Mouse (Mus musculus): ENCODE measurements around the gene Zbtb1.

The Zbtb1 gene

GRCm38 (mm10) chr12:76369978-76370830, at the start of gene Zbtb1:
Gene Zbtb1 (plus strand): TSS chr12:76370266.
- peak; percentile 81 for DNase-seq (ENCODE audit: low spot score)

DNA sequence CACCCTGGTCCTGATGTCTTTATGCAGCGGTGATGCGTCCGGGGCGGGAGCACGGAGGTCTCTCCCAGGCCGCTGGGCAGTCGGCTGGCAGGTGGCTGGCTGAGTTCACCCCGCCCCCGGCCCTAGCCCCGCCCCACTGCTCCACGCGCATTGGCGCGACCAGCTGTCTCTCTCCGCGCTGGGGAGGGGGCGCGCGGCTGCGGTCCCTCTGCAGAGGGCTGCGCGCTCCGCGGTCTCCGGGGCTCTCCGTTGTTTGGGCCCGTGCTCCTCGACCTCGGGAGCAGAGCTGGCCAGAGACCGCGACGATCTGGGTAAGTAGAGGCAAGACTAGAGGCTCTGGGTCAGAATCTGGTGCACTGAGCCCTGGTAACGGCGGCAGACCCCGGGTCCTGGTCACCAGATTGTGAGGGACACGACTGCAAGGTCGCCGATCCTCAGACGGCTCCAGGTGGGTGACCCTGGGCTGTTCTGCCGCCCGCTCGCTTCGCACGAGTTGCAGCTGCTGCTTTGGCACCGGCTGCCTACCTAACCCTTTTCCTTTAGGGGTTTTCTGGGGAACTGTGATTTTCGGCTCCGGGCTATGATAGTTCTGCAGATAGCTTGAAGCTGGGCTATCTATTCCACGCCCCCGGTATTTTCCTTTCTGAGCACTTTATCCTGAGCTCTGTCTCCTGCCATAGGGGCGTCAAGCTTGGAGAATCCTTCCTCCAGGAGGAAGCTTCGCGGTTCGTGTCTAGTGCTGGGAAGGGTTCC, 45.2 kb upstream of the Zbtb1 start, which contains the start of gene Akap5:
Gene Akap5 (plus strand): TSS at position 213 of the 753 bp plus-strand sequence.
- DNase-seq (ENCODE audit: low spot score): peak; percentile 80

GRCm38 (mm10) chr12:76326437-76327220, 43.4 kb upstream of the Zbtb1 start:
- DNase-seq (ENCODE audit: low spot score): no peak

DNA sequence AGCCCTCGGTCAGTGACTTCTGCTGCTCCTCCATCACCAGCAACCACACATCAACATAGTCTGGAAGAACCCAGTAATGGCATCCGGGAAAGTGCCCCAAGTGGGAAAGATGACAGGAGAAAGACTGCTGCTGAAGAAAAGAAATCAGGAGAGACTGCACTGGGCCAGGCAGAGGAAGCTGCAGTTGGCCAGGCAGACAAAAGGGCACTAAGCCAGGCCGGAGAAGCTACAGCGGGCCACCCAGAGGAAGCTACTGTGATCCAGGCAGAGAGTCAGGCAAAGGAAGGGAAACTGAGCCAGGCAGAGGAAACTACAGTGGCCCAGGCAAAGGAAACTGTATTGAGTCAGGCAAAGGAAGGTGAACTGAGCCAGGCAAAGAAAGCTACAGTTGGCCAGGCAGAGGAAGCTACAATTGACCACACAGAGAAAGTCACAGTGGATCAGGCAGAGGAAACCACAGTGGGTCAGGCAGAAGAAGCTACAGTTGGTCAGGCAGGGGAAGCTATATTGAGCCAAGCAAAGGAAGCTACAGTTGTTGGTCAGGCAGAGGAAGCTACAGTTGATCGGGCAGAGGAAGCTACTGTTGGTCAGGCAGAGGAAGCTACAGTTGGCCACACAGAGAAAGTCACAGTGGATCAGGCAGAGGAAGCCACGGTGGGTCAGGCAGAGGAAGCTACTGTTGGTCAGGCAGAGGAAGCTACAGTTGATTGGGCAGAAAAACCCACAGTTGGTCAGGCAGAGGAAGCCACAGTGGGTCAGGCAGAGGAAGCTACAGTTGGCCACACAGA, 41.3 kb upstream of the Zbtb1 start:
- DNase-seq (ENCODE audit: low spot score): no peak

- no peak for DNase-seq (ENCODE audit: low spot score)
Observed at GRCm38 (mm10) chr12:76333688-76334087, 36.4 kb upstream of the Zbtb1 start.

DNA sequence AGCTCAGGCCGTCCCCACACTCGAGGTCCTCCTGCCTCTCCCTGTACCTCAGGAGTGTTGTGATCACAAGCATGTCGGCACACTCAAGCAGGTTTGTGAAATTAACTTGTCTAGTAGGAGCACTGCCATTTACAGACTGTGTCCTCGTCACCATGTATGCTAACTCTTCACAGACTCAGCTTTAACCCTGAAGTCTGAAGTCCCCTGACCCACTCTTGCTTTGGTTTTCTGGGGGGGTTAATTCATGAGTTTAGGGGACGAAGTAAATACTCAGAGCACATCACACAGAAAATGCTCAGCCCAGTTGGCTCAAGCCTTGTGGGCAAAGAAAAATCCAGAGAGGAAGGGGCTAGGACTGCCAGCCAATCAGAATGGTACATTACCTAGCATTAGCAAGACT, 34.4 kb upstream of the Zbtb1 start:
- DNase-seq (ENCODE audit: low spot score): no peak

DNA sequence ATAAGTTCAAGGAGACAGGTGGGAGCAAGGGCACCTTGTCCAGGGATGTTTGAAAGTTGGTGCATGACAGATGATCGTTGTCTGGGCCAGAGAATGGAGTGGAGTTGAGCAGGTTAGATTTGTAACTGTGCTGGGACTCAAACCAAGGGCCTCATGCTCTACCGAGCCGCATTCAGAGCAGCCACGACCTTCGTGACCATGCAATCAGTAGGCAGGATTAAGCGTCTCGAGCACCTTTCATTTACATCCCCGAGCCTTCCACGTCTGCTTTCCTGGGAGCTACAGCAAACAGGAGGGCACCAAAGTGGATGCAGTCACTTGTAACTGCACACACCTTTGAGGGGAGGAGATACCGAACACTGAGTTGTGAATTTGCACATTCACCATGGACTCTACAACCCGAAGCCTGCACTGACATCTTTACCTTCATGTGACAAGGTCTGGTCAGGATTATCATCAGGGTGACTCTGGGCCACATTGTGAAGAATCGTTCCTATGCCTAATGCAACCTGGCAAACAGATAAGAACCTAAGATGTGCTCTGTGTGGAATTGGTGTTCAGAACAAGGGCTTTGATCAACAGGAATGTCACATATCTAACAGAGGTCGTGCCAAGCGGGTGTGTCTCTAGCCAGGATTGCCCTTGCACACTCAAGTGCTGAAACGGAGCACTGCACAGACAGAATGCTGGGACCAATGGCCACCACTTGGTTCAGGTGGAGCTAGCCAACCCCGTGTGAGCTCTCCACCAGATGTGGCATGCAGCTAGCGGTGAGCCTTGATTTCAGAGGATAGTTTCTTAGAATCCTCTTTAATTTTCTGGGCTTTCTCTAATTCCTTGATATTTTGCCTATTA, 33.7 kb upstream of the Zbtb1 start:
- no peak for DNase-seq (ENCODE audit: low spot score)

GRCm38 (mm10) chr12:76341080-76341479, 29.0 kb upstream of the Zbtb1 start:
- DNase-seq (ENCODE audit: low spot score): peak; percentile 71

DNA sequence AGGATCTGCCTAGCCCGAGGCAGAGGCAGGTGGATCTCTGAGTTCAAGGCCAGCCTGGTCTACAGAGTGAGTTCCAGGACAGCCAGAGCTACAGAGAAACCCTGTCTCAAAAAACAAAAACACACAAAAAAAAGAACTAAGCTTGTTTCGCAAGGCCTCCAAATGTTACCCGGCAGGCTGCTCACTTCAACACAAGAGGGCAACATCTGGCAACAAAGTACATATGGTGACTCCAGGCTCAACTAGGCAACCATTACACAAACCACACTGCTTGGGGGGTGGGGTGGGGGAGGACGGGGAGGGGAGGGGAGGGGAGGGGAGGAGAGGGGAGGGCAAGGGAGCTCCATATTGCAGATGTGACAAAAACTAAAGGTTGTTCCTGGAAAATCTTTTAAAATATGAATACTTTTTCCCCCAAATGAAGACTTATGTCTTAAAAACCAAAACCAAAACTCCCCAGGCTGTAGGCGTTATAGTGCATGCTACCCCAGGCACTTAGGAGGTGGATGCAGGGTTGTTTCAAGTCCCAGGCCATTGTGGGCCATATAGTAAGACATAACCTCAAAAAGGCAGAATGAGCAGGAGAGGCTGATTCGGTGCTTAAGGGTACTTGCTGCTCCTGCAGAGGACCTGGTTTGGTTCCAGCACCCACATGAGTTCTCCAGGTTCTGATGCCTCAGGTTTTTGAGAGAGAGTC, 24.2 kb upstream of the Zbtb1 start:
- no peak for DNase-seq (ENCODE audit: low spot score)

- DNase-seq (ENCODE audit: low spot score): no peak
Observed at GRCm38 (mm10) chr12:76349680-76350220, 20.3 kb upstream of the Zbtb1 start.

DNA sequence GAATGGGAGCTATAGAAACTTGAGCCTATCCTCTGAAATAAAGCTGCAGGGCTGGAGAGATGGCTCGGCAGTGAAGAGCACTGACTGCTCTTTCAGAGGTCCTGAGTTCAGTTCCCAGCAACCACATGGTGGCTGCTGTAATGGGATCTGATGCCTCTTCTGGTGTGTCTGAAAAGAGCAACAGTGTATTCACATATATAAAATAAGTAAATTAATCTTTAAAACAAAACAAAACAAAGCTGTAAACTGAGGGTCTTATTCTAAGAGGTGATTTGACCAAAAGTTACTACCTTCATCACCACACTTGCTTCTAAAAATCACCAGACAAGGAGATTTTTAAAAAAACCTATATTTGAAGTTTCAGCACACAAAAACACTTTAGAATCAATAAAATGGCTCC, 9.2 kb upstream of the Zbtb1 start:
- DNase-seq (ENCODE audit: low spot score): no peak

GRCm38 (mm10) chr12:76361405-76362302, 8.4 kb upstream of the Zbtb1 start:
- no peak for DNase-seq (ENCODE audit: low spot score)

DNA sequence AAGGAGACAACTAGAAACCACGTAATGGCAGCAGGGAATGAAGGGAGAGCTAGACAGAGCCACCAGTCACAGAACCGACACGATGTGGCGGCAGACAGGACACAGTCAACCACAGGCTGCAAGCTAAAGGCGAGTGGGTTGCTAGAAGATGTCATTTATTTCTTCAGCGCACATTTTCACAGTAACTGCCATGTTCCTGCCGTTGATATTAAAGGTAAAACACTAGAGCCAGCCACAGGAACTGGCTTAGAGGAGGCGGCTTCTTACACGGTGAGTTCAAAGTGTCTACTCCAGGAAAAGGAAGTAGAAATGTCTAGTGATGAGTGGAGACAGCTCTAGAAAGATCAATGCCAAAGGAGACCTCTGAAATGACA, 7.8 kb upstream of the Zbtb1 start:
- DNase-seq (ENCODE audit: low spot score): no peak

- DNase-seq (ENCODE audit: low spot score): no peak
Observed at GRCm38 (mm10) chr12:76366276-76366675, 3.8 kb upstream of the Zbtb1 start.

DNA sequence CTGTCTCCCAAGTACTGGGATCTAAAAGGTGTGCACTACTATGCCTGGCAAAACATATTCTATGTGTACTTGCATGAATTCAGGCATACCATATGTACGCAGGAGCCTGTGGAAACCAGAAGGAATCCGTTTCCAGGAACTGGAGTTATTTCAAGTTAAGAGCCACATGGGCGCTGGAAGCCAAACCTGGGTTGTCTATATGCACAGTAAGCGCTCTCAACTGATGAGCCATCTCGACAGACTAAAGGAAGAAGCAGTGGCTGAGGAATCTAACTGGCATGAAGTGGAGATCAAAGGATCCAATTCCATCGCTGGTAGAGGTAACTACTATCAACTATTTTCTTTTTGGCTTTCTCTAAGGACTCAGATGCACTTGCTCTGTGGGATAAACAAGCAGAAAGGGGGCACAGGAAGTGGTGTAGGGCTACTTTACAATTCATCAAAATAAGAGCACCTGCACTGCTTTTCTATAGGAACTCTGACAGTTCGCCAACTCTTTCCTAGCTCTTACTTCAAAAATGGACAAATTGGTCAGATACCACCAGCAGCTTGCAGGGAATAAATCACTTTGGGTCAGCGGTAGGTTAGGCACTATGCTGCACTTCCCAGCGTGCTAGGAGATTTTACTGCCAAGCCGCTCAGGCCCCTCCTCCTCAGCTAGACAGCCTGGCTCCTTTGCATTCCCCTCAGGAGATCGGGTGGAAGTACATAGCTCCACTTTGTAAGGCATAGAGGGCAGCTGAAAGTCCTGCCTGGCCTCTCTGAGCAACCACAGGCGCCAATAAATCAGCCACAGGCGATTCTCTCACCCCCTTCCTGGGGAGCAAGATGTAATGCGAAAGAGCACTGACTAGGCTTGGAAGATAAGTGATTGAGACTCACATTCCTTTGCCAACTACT, 2.7 kb upstream of the Zbtb1 start:
- DNase-seq (ENCODE audit: low spot score): peak; percentile 76

DNA sequence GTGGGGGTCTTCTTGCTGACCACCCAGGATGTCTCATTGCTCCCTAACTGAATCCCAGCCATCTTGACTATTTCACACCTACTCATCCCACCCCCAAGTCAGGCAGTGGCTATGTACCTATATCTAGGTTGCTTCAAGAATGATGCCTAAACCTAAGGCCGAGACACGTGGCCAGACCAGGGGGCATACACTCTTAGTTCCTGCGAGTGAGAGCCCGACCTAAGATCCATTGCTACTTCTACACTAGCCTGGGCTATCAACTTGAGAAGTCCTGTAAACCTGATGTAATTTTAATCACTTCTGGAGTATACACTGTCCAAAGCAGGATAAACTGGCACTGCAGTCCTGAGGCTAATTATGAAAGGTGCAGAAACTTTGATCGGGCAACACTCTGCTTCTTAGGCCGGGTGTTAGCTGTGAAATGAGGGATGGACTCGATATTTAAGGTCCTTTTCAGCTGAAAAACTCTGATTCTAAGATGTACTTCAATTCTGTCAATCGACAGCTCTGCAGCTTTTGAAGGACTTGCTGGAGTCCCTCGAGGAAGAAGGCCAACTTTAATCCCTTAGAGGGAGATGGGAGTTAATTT, 1.8 kb upstream of the Zbtb1 start:
- DNase-seq (ENCODE audit: low spot score): peak; percentile 22

- peak; percentile 75 for DNase-seq (ENCODE audit: low spot score)
Observed at GRCm38 (mm10) chr12:76368790-76369205, 1.3 kb upstream of the Zbtb1 start.

Data from embryo, embryonic 10 days (tissue).